In the genomic region with DNA sequence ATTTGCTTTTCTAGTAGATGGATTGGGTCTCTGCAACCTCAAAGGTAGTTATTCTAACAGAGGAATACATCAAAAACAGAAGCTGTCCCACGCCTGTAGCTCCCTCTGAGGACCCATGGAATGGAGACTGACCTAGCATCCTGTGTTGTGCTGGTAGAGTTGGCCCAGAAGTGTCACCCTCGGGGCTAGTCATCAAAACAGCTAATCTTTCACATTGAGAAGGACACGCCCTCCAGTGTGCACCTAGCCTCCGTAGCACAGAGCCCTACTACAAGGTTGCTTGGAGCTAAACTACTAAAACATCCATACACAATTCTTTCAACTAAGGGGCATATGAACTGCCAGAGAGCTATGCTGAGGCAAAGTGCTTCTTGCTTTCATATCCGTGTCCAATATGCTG, we compare ENCODE assay signal across 27 mouse cellular contexts. TPM values are rescaled to one million over a fixed set of nuclear protein-coding genes. Genes with fewer than 3 reads are reported as not detected.
"Had no signal": no experiment of that assay in that cellular context is flagged by ENCODE, and none has a peak within 500 bp of the region (broad histone marks: within the 10 kb centered on the region; RNA-seq: fewer than 3 reads in every experiment).

No protein-coding gene starts in this region.

- H3K9ac ChIP-seq: intestine, embryonic 15.5 days; limb, embryonic 12.5 days; limb, embryonic 15.5 days had no signal

- H3K4me1 ChIP-seq: intestine, embryonic 15.5 days; limb, embryonic 12.5 days; limb, embryonic 15.5 days had no signal

- H3K36me3 ChIP-seq: intestine, embryonic 15.5 days; limb, embryonic 12.5 days; limb, embryonic 15.5 days had no signal

- H3K27ac ChIP-seq: intestine, embryonic 15.5 days; limb, embryonic 12.5 days; limb, embryonic 15.5 days had no signal

- H3K9me3 ChIP-seq: intestine, embryonic 15.5 days; limb, embryonic 12.5 days; limb, embryonic 15.5 days had no signal

- H3K27me3 ChIP-seq: intestine, embryonic 15.5 days; limb, embryonic 12.5 days; limb, embryonic 15.5 days had no signal

- H3K4me3 ChIP-seq: intestine, embryonic 15.5 days; limb, embryonic 12.5 days; limb, embryonic 15.5 days had no signal

- DNase-seq: kidney, adult 18-20 months; kidney, adult 9 months; kidney, postnatal 14 days; kidney, postnatal 4 days; left cerebral cortex, postnatal 4 days; lung, adult 2 months; lung, postnatal 14 days; lung, postnatal 4 days; midbrain, embryonic 14.5 days; thymus, adult 18-20 months; thymus, postnatal 36 days had no signal

- ATAC-seq: intestine, embryonic 15.5 days had no signal

- H3K4me2 ChIP-seq: intestine, embryonic 15.5 days; limb, embryonic 12.5 days; limb, embryonic 15.5 days; midbrain, embryonic 11.5 days had no signal

RNA-seq across cellular contexts. Expression of a gene that starts 31.9 kb away (rescaled TPM):
- total RNA-seq: layer of hippocampus, adult 18-20 months; layer of hippocampus, postnatal 14 days; left cerebral cortex, adult 18-20 months; megakaryocyte progenitor cell, adult 5-6 weeks; megakaryocyte-erythroid progenitor cell, adult 5-6 weeks had no signal
- polyA plus RNA-seq: intestine, embryonic 15.5 days; kidney, embryonic 16.5 days; limb, embryonic 12.5 days; limb, embryonic 15.5 days; lung, adult 2 months; lung, embryonic 16.5 days; midbrain, embryonic 11.5 days; midbrain, embryonic 14.5 days; neural tube, embryonic 11.5 days; neural tube, embryonic 14.5 days; small intestine, adult 2 months; stomach, embryonic 16.5 days; urinary bladder, adult 2 months had no signal
